19 mouse cellular contexts compared by ENCODE assay signal in genomic region chr7:19690845-19691244, GRCm38 (mm10). TPM values are rescaled to one million over a fixed set of nuclear protein-coding genes. Genes with fewer than 3 reads are reported as not detected.
"Had no signal": no experiment of that assay in that cellular context is flagged by ENCODE, and none has a peak within 500 bp of the region (broad histone marks: within the 10 kb centered on the region; RNA-seq: fewer than 3 reads in every experiment).

No protein-coding gene starts in this region.

- H3K4me2 ChIP-seq: limb, embryonic 13.5 days; midbrain, embryonic 15.5 days had no signal

- H3K27me3 ChIP-seq: limb, embryonic 13.5 days; midbrain, embryonic 15.5 days had no signal

- H3K27ac ChIP-seq: limb, embryonic 13.5 days; midbrain, embryonic 10.5 days; midbrain, embryonic 15.5 days had no signal

- H3K9me3 ChIP-seq: limb, embryonic 13.5 days; midbrain, embryonic 15.5 days had no signal

- H3K9ac ChIP-seq: limb, embryonic 13.5 days; midbrain, embryonic 15.5 days had no signal

- ATAC-seq: inflammation-experienced regulatory T-cells, adult 6 months; midbrain, embryonic 15.5 days had no signal

- DNase-seq: kidney, adult 11 months; kidney, adult 9 months; kidney, postnatal 36 days; left cerebral cortex, postnatal 4 days; lung, adult 18-20 months; right cerebral cortex, adult 18-20 months; right cerebral cortex, postnatal 25 days; thymus, postnatal 36 days had no signal

- H3K4me1 ChIP-seq: midbrain, embryonic 15.5 days had no signal

- H3K36me3 ChIP-seq: midbrain, embryonic 15.5 days had no signal

- H3K4me3 ChIP-seq: limb, embryonic 13.5 days; midbrain, embryonic 10.5 days; midbrain, embryonic 15.5 days had no signal

RNA-seq across cellular contexts. Expression of gene Apoc1, which starts 1.6 kb away (rescaled TPM):
- polyA plus RNA-seq: small intestine, adult 2 months had no signal

RNA-seq across cellular contexts. Expression of gene Apoc4, which starts 9.6 kb away (rescaled TPM):
- total RNA-seq: layer of hippocampus, adult 18-20 months; layer of hippocampus, postnatal 10 days; left cerebral cortex, postnatal 4 days had no signal
- polyA plus RNA-seq: limb, embryonic 13.5 days; midbrain, embryonic 10.5 days; midbrain, embryonic 15.5 days had no signal

RNA-seq across cellular contexts. Expression of gene Gm44805, which starts 9.6 kb away (rescaled TPM):
- total RNA-seq: layer of hippocampus, adult 18-20 months; layer of hippocampus, postnatal 10 days; left cerebral cortex, postnatal 4 days; megakaryocyte, adult 5-6 weeks had no signal
- polyA plus RNA-seq: inflammation-experienced regulatory T-cells, adult 6 months; limb, embryonic 13.5 days; lung, embryonic 16.5 days; midbrain, embryonic 10.5 days; midbrain, embryonic 15.5 days; neural tube, embryonic 14.5 days; thymus, postnatal 0 days had no signal

RNA-seq across cellular contexts. Expression of gene Apoc2, which starts 13.1 kb away (rescaled TPM):
- total RNA-seq: layer of hippocampus, adult 18-20 months; layer of hippocampus, postnatal 10 days; left cerebral cortex, postnatal 4 days had no signal
- polyA plus RNA-seq: inflammation-experienced regulatory T-cells, adult 6 months; midbrain, embryonic 15.5 days had no signal
